Mouse (Mus musculus): Measurements from ENCODE around the gene Mtus2. TPM values are rescaled to one million over a fixed set of nuclear protein-coding genes. Genes with fewer than 3 reads are reported as not detected.

Gene Mtus2
- polyA plus RNA-seq, 1 experiment from 2014 or later = 15.5 TPM

- H3K36me3 ChIP-seq = no peaks in the 10 kb centered on the region
- no peak overlapping the region for H3K27ac ChIP-seq
- H3K4me2 ChIP-seq = no peak overlapping the region
- ATAC-seq (ENCODE audit: insufficient read depth, low FRiP score, low read depth) = no peak
- no peak overlapping the region for H3K4me3 ChIP-seq (replicated peaks)
- no peak overlapping the region for H3K9ac ChIP-seq
- no peaks in the 10 kb centered on the region for H3K4me1 ChIP-seq
- 73% methylated on average over 11 of the region's 11 CpGs for WGBS
- H3K9me3 ChIP-seq = no peaks in the 10 kb centered on the region
- no peaks in the 10 kb centered on the region for H3K27me3 ChIP-seq (replicated peaks)
Observed at GRCm38 (mm10) chr5:148090191-148090821, 133.2 kb downstream of the Mtus2 start.

- no peak overlapping the region for H3K9ac ChIP-seq
- 47% methylated on average over 10 of the region's 10 CpGs for WGBS
- no peak overlapping the region for H3K27ac ChIP-seq
- no peaks in the 10 kb centered on the region for H3K27me3 ChIP-seq (replicated peaks)
- no peaks in the 10 kb centered on the region for H3K36me3 ChIP-seq
- no peak overlapping the region for H3K4me2 ChIP-seq
- no peaks in the 10 kb centered on the region for H3K4me1 ChIP-seq
- H3K4me3 ChIP-seq (replicated peaks) = no peak overlapping the region
- H3K9me3 ChIP-seq = no peaks in the 10 kb centered on the region
- ATAC-seq (ENCODE audit: insufficient read depth, low FRiP score, low read depth) = no peak
Observed at GRCm38 (mm10) chr5:148094640-148095039, 137.5 kb downstream of the Mtus2 start.

- Histone ChIP-seq H3K9ac (no peak overlapping the region), H3K27me3 (replicated peaks) (no peaks in the 10 kb centered on the region), H3K27ac (no peak overlapping the region), H3K4me2 (no peak overlapping the region), H3K4me3 (replicated peaks) (no peak overlapping the region), H3K9me3 (no peaks in the 10 kb centered on the region), H3K4me1 (no peaks in the 10 kb centered on the region), H3K36me3 (no peaks in the 10 kb centered on the region)
- ATAC-seq (ENCODE audit: insufficient read depth, low FRiP score, low read depth) = no peak
- WGBS = 86% methylated on average over 9 of the region's 9 CpGs
Observed at GRCm38 (mm10) chr5:148099356-148099755, 142.2 kb downstream of the Mtus2 start.

GRCm38 (mm10) chr5:148107324-148107723, 150.2 kb downstream of the Mtus2 start:
- no peak overlapping the region for H3K4me2 ChIP-seq
- no peak overlapping the region for H3K27ac ChIP-seq
- H3K9me3 ChIP-seq = no peaks in the 10 kb centered on the region
- no peak overlapping the region for H3K9ac ChIP-seq
- H3K27me3 ChIP-seq (replicated peaks) = no peaks in the 10 kb centered on the region
- WGBS = 79% methylated on average over 6 of the region's 6 CpGs
- no peak overlapping the region for H3K4me3 ChIP-seq (replicated peaks)
- ATAC-seq (ENCODE audit: insufficient read depth, low FRiP score, low read depth) = no peak
- H3K36me3 ChIP-seq = no peaks in the 10 kb centered on the region
- no peaks in the 10 kb centered on the region for H3K4me1 ChIP-seq

- Histone ChIP-seq H3K36me3 (no peaks in the 10 kb centered on the region), H3K9me3 (no peaks in the 10 kb centered on the region), H3K9ac (no peak overlapping the region), H3K4me3 (replicated peaks) (no peak overlapping the region), H3K4me1 (no peaks in the 10 kb centered on the region), H3K4me2 (no peak overlapping the region), H3K27me3 (replicated peaks) (no peaks in the 10 kb centered on the region), H3K27ac (no peak overlapping the region)
- no peak for ATAC-seq (ENCODE audit: insufficient read depth, low FRiP score, low read depth)
- 27% methylated on average over 7 of the region's 7 CpGs for WGBS
Observed at GRCm38 (mm10) chr5:148107890-148108289, 150.8 kb downstream of the Mtus2 start.

- H3K4me3 ChIP-seq (replicated peaks) = no peak overlapping the region
- 43% methylated on average over 9 of the region's 9 CpGs for WGBS
- no peaks in the 10 kb centered on the region for H3K9me3 ChIP-seq
- H3K27ac ChIP-seq = no peak overlapping the region
- no peaks in the 10 kb centered on the region for H3K36me3 ChIP-seq
- H3K27me3 ChIP-seq (replicated peaks) = no peaks in the 10 kb centered on the region
- H3K4me1 ChIP-seq = no peaks in the 10 kb centered on the region
- H3K4me2 ChIP-seq = no peak overlapping the region
- ATAC-seq (ENCODE audit: insufficient read depth, low FRiP score, low read depth) = no peak
- H3K9ac ChIP-seq = no peak overlapping the region
Observed at GRCm38 (mm10) chr5:148108314-148108713, 151.2 kb downstream of the Mtus2 start.

GRCm38 (mm10) chr5:148115207-148115817, 158.2 kb downstream of the Mtus2 start:
- H3K9ac ChIP-seq = no peak overlapping the region
- H3K27ac ChIP-seq = no peak overlapping the region
- 62% methylated on average over 15 of the region's 15 CpGs for WGBS
- H3K36me3 ChIP-seq = no peaks in the 10 kb centered on the region
- no peak overlapping the region for H3K4me3 ChIP-seq (replicated peaks)
- no peak overlapping the region for H3K4me2 ChIP-seq
- no peaks in the 10 kb centered on the region for H3K4me1 ChIP-seq
- no peak for ATAC-seq (ENCODE audit: insufficient read depth, low FRiP score, low read depth)
- no peaks in the 10 kb centered on the region for H3K9me3 ChIP-seq
- H3K27me3 ChIP-seq (replicated peaks) = no peaks in the 10 kb centered on the region

- H3K9me3 ChIP-seq = no peaks in the 10 kb centered on the region
- 82% methylated on average over 12 of the region's 12 CpGs for WGBS
- no peak overlapping the region for H3K27ac ChIP-seq
- H3K27me3 ChIP-seq (replicated peaks) = no peaks in the 10 kb centered on the region
- H3K4me1 ChIP-seq = no peaks in the 10 kb centered on the region
- H3K36me3 ChIP-seq = no peaks in the 10 kb centered on the region
- no peak overlapping the region for H3K9ac ChIP-seq
- H3K4me3 ChIP-seq (replicated peaks) = no peak overlapping the region
- ATAC-seq (ENCODE audit: insufficient read depth, low FRiP score, low read depth) = no peak
- H3K4me2 ChIP-seq = no peak overlapping the region
Observed at GRCm38 (mm10) chr5:148124354-148124753, 167.2 kb downstream of the Mtus2 start.

- Histone ChIP-seq H3K9me3 (no peaks in the 10 kb centered on the region), H3K9ac (no peak overlapping the region), H3K36me3 (no peaks in the 10 kb centered on the region), H3K27me3 (replicated peaks) (no peaks in the 10 kb centered on the region), H3K4me2 (peak overlapping the region; percentile 23; the same call in 1 of the 2 replicates), H3K4me1 (peaks cover 10% of the 10 kb centered on the region; the same call in 1 of the 2 replicates), H3K27ac (peak overlapping the region; percentile 73), H3K4me3 (replicated peaks) (no peak overlapping the region)
- WGBS = 51% methylated on average over 8 of the region's 8 CpGs
- ATAC-seq (ENCODE audit: insufficient read depth, low FRiP score, low read depth) = peak; percentile 61; the same call in 1 of the 2 replicates
Observed at GRCm38 (mm10) chr5:148130691-148131457, 173.8 kb downstream of the Mtus2 start.

- peak; percentile 54; the same call in 1 of the 2 replicates for ATAC-seq (ENCODE audit: insufficient read depth, low FRiP score, low read depth)
- 41% methylated on average over 10 of the region's 10 CpGs for WGBS
Observed at GRCm38 (mm10) chr5:148131458-148132131, 174.5 kb downstream of the Mtus2 start.

GRCm38 (mm10) chr5:148133448-148134060, 176.4 kb downstream of the Mtus2 start:
- Histone ChIP-seq H3K4me1 (peaks cover 10% of the 10 kb centered on the region; the same call in 1 of the 2 replicates), H3K27ac (no peak overlapping the region), H3K4me3 (replicated peaks) (no peak overlapping the region), H3K4me2 (no peak overlapping the region), H3K27me3 (replicated peaks) (no peaks in the 10 kb centered on the region), H3K9me3 (no peaks in the 10 kb centered on the region), H3K36me3 (no peaks in the 10 kb centered on the region), H3K9ac (no peak overlapping the region)
- ATAC-seq (ENCODE audit: insufficient read depth, low FRiP score, low read depth) = no peak
- 59% methylated on average over 9 of the region's 9 CpGs for WGBS

More at GRCm38 (mm10) chr5:148131458-148132131, 174.5 kb downstream of the Mtus2 start:
- H3K4me1 ChIP-seq = peaks cover 10% of the 10 kb centered on the region; the same call in 1 of the 2 replicates
- H3K9ac ChIP-seq = no peak overlapping the region
- no peaks in the 10 kb centered on the region for H3K27me3 ChIP-seq (replicated peaks)
- H3K4me2 ChIP-seq = peak overlapping the region; percentile 23; the same call in 1 of the 2 replicates
- peak overlapping the region; percentile 73 for H3K27ac ChIP-seq
- no peak overlapping the region for H3K4me3 ChIP-seq (replicated peaks)
- H3K9me3 ChIP-seq = no peaks in the 10 kb centered on the region
- H3K36me3 ChIP-seq = no peaks in the 10 kb centered on the region
